Mouse (Mus musculus): ENCODE measurements at regions not wholly inside any gene's neighbourhood (a gene's known extent, or its start where the extent isn't known, plus 50 kb on each side); places are given as distances from the start of the nearest gene placed in this dataset.

DNA sequence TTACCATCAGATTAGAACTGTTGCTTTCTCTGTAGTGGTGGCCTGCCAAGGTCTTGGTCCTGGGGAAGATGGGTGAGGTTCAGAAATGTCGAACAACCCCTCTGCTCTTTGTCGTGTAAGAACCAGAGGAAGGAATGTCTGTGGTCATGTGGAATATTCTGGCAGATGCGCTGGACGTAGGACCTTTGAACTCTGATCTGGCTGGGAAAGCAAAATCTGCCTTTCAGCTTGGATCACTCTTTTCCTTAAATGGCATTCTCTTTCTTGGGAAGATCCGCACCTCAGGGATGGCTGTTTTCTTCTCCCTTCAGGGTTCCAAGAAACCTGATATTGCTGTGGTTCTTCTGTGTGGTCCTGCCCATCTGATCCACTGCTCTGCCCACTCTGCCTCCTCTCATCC, 155.8 kb upstream of the Jun start:
- no peak for TF ChIP-seq EP300 (IDR thresholded peaks at IDR 0.05; ENCODE audit: insufficient read depth, low read depth, low read length)
- no peak for TF ChIP-seq CTCF (IDR thresholded peaks at IDR 0.05)
- TF ChIP-seq POLR2A (IDR thresholded peaks at IDR 0.05; ENCODE audit: insufficient read depth, low read depth, low read length), result no peak
